Mouse (Mus musculus) monocyte, adult 59 days (primary cell): ENCODE results near the gene Spaca3. TPM values are rescaled to one million over a fixed set of nuclear protein-coding genes. Genes with fewer than 3 reads are reported as not detected.

Experiments used
- total RNA-seq, 2 experiments: library from RNA; stranded (reverse); gene quantifications; one replicate each; pipeline ENCODE4 v1.2.4; 2023

The Spaca3 gene
- total RNA-seq = not detected

DNA sequence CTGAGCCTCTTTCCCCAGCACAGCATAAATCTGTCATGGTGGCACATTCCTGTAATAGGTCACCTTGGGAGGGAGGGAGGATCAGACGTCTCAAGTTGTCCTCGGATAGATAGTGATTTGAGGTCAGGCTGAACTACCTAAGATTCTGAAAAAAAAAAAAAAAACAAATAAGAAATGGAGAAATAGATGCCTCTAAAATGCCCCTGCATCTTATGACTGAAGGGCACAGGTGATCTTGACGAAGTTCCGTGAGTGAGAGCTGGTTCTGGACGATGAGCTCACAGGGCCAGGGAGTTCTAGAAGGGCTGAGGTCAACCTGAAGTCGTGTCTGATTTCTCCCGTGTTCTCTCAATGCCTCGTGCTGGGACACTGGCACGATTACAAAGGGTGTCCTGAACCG, at the start of gene Spaca3:
Spaca3 (plus strand) TSS at position 301 of the 400 bp plus-strand sequence.

DNA sequence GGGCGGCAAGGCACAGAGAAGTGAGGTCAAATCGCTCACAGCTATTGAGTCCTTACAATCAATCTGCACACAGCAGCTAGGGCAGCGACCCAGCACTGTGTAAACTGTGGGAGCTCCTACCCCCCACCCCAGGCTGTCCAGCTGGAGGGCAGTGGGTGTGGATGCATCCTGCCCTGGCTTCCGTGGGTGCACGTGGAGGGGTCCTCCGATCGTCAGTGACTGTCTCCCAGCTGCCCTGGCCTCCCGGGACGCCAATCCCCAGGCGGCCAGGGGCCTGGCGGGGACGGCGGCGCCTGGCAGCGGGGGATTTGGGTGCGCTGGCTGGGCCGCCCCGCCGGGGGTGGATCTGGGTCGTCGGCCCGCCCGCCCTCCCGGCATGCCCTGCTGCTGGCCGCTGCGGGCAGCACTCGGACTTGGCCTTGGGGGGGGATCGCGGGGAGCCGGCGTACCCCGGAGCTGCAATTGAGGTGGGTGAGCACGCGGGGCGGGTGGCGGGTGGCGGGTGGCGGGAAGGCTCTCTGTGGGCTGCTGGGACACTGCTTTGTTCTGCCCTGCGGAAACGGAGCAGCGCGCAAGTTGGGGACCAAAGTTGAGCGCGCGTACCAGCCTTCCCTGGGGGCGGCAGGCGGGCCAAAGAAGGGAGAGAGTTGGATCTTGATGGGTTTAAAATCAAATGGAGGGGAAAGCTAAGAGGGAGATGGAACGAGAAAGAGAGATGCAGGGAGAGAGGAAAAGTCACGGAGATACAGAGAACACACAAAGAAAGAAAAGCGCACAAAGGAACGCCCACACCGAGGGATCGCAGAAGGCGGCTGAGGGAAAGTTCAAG, 48.0 kb upstream of the Spaca3 start, which contains the start of gene Tmem98:
Tmem98 (plus strand) TSS at position 183 of the 829 bp plus-strand sequence.

Other genes with a start within 250 kb of the Spaca3 start
- gene Myo1d, start 78.3 kb upstream of the Spaca3 start, total RNA-seq = under 1 TPM; 0.36 to 0.37 TPM
- gene Tmem98, start 48.2 kb upstream of the Spaca3 start, total RNA-seq = not detected